In the genomic region with DNA sequence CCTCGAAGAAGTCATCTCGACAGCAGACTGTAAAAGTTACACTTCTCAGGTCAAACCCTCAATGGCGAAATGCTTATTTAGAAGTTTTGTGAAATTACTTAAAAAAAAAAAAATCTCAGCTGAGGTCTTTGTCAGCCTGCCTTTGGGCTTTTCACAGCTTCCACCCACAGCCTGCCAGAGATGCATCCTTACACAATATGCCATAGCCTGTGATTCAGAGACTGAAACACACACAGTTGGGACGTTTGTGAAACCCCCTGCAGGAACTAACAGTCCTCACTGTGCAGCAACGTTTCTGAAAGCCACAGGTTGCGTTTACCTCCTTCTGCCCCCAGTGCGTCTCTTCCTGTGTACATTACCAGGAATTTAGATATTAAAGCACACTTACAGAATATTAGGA, we compare ENCODE assay signal across 25 mouse cellular contexts.
DNase-seq lines count a peak whose midpoint lies in the region; TF ChIP-seq lines count a peak whose summit lies in the region.
"Had no signal": no experiment of that assay in that cellular context is flagged by ENCODE, and none has a peak within 500 bp of the region (broad histone marks: within the 10 kb centered on the region; RNA-seq: fewer than 3 reads in every experiment).

No protein-coding gene starts in this region.

- H3K27ac ChIP-seq in layer of hippocampus, adult 2 months = 0 out of 2 replicates have a peak overlapping the region, but pooled peaks have one; percentile 6
- H3K27ac ChIP-seq: embryonic facial prominence, embryonic 12.5 days; embryonic facial prominence, embryonic 15.5 days; heart, embryonic 10.5 days; heart, embryonic 13.5 days; hindbrain, embryonic 14.5 days; hindbrain, postnatal 0 days had no signal

- no peak overlapping the region for H3K4me3 ChIP-seq in layer of hippocampus, adult 2 months
- H3K4me3 ChIP-seq: embryonic facial prominence, embryonic 12.5 days; embryonic facial prominence, embryonic 15.5 days; heart, embryonic 10.5 days; heart, embryonic 13.5 days had no signal

- peak; percentile 48 for DNase-seq in heart, adult 11 months
- DNase-seq in heart, adult 8-10 months (ENCODE audit: low spot score) = no peak
- peak; percentile 24 to 32 for DNase-seq in layer of hippocampus, adult 2 months (ENCODE audit: low spot score in 2 of 2)
- DNase-seq in layer of hippocampus, postnatal 25 days (ENCODE audit: extremely low spot score in 1 of 2, low spot score in 1 of 2) = no peak
- DNase-seq in right cerebral cortex, adult 18-20 months = peak; percentile 5
- no peak for DNase-seq in right cerebral cortex, postnatal 4 days
- DNase-seq in layer of hippocampus, postnatal 36 days = peak; percentile 16 to 31
- DNase-seq in B cell, adult 2 months = no peak
- DNase-seq: adrenal gland, adult 8-10 months; adrenal gland, postnatal 25 days; cerebellum, adult 11 months; cerebellum, adult 2 months; cerebellum, adult 9-11 months; cerebellum, postnatal 25 days; forebrain, postnatal 0 days; gastrocnemius, postnatal 14 days; heart, adult 18-20 months; heart, postnatal 14 days; heart, postnatal 4 days had no signal

- TF ChIP-seq CTCF in layer of hippocampus, adult 2 months (conservative IDR thresholded peaks at IDR 0.05) = no peak; the same call in 1 of the 2 replicates

Comparison
In these comparisons a context has a peak if more than half of its experiments do, and no peak if none do; other contexts are left out.
1. DNase-seq: peak in heart, adult 11 months (single experiment), layer of hippocampus, adult 2 months (2 of 2), right cerebral cortex, adult 18-20 months (single experiment) and layer of hippocampus, postnatal 36 days (2 of 2); none in heart, adult 8-10 months (single experiment), layer of hippocampus, postnatal 25 days (0 of 2), right cerebral cortex, postnatal 4 days (single experiment) and B cell, adult 2 months (0 of 2).